Mouse (Mus musculus) heart, postnatal 36 days (tissue): ENCODE data around the gene Asxl1. TPM values are rescaled to one million over a fixed set of nuclear protein-coding genes. Genes with fewer than 3 reads are reported as not detected.
A peak's percentile ranks its signal among the peaks of the same experiment; 100 is the strongest.

Source experiments
- DNase-seq, 2 experiments: peaks; one replicate each; pipeline ENCODE4 v3.0.0; 2021 to 2022
- intact Hi-C: fragments of 180-260 bp; cut with DNase I; formaldehyde crosslinking; loops from one replicate; pipeline ENCODE4 v1.15.1; 2025
- total RNA-seq, 2 experiments: library from RNA; stranded (reverse); gene quantifications; 2 replicates each; pipeline ENCODE4 v1.2.3; 2021

Asxl1 gene
- total RNA-seq, result 10 to 100 TPM; 23.5 to 23.8 TPM

GRCm38 (mm10) chr2:153345454-153346220 is at the start of gene Asxl1:
Gene Asxl1, plus strand, starts transcription at chr2:153345829.
- peak; percentile 88 to 92 for DNase-seq
- intact Hi-C loops, result loop anchor here (2.0 to 5.0 kb wide), 3 partner anchors 47 to 183 kb away; partner anchors contain the start of gene Tm9sf4

GRCm38 (mm10) chr2:153297771-153298170 is 47.9 kb upstream of the Asxl1 start:
- intact Hi-C loops, result no loop called here
- DNase-seq, result no peak

- intact Hi-C loops, result no loop called here
- no peak for DNase-seq
Measured at GRCm38 (mm10) chr2:153298460-153298859, 47.2 kb upstream of the Asxl1 start.

DNA sequence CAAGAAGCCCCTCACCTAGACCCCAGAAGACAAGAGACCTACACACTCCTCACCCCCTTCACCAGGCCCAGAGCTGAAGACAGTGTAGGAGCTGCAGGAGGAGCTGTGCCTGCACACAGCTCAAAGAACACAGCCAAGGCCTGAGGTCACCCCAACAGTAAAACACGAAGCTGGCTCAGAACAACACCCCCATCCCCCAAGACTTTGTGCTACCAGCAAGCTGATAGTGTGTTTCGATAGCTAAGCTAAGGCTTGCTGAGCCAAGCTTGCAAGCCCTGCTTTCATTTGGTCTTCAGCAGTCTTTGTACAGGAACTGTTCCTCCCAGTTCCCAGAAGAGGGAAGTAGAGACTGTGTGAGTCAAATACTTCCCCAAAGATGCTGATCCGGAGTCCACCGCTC is 46.8 kb upstream of the Asxl1 start:
- intact Hi-C loops, result no loop called here
- peak in 1 of 2 experiments; percentile 6 for DNase-seq

DNA sequence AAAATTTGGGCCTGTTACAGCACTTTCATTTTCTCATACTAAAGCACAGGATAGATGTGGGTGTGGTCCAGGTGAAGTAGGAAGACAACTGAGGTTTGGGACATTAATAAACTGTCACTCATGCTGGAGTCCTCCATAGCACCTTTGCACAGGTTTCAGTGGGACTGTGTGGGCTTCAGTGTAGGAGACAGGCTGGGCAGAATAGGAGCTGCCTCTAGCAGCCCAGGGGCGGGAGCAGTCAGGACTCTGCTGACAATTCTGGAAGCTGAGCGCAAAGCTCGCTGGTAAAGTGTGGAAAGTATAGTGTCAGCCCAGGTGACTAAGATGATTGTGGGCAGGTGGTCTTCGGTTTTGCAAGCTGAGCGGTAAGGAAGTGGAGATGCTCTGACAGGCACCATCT is 44.5 kb upstream of the Asxl1 start:
- DNase-seq, result no peak
- intact Hi-C loops, result no loop called here

GRCm38 (mm10) chr2:153305240-153305639 is 40.4 kb upstream of the Asxl1 start:
- peak in 1 of 2 experiments; percentile 15 for DNase-seq
- intact Hi-C loops, result no loop called here

GRCm38 (mm10) chr2:153308586-153308985 is 37.0 kb upstream of the Asxl1 start:
- DNase-seq, result no peak
- intact Hi-C loops, result no loop called here

DNA sequence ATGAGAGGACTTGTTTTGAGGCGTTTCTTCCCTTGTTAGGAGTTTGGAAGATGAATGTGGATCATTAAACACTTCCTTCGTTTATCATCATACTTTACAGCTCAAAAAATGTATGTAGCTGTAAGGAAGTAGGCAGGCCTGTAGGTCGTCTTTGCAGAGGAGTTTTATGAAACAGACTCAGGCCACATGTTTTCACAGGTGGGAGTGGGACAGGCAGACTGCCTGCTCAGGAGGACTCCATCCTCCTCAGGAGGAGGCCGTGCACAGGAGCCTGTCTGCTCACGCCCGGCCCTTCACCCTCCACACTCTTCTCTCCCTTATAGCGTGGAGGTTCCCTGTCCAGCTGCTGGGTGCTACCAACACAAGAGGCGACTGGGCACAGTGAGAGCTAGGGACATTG is 36.5 kb upstream of the Asxl1 start:
- intact Hi-C loops, result no loop called here
- no peak for DNase-seq

GRCm38 (mm10) chr2:153310228-153310627 is 35.4 kb upstream of the Asxl1 start:
- intact Hi-C loops, result no loop called here
- DNase-seq, result no peak

GRCm38 (mm10) chr2:153312884-153313283 is 32.7 kb upstream of the Asxl1 start:
- no peak for DNase-seq
- intact Hi-C loops, result no loop called here

- intact Hi-C loops, result no loop called here
- DNase-seq, result no peak
Measured at GRCm38 (mm10) chr2:153318408-153318807, 27.2 kb upstream of the Asxl1 start.

DNA sequence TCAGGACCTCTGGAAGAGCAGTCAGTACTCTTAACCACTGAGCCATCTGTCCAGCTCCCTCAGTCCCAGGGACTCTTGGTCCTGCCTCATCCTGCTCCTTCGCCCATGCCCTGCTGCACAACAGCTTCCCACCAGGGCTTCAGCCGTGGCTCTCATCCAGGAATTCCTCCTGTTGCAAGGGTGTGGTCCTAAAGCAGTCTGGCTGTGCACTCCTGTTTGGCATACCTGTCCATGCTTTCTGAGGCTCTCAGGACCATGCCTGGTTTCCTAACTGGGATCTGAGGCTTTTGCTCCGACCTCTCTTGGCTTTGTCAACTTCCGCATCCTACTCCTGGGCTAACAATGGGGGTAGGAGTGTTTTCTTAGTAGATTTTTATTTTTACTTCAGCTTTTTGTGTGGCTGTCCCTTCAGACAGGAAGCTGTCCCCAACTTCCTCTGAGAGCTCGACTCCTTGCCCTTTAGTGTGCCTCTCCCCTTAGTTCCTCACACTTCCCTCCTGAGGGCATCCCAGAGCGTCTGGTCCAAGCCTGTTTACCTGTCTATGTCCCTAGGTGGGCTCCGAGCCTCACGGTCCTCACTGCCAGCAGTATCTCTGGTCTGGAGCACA is 26.5 kb upstream of the Asxl1 start:
- intact Hi-C loops, result no loop called here
- peak in 1 of 2 experiments; percentile 4 for DNase-seq

GRCm38 (mm10) chr2:153325706-153326376 is 19.8 kb upstream of the Asxl1 start:
- intact Hi-C loops, result no loop called here
- no peak for DNase-seq

DNA sequence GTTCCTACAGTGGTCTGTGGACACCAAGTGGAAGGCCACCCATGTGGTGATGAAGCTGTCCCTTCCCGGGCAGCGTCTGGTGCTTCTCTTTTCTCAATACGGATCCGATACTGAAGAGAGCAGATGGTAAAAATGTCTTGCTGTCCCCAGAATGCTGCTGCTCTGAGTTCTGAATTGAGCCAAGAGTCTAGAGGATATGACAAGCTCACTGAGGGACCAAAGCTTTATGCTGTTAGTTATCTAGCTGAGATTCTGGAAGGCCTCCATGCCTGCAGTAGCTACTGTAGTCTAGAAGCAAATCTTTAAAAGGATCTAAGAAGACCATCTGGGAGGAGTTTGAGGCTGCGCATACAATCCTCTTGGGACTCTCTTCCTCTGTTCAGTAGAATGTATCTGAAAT is 13.4 kb upstream of the Asxl1 start:
- intact Hi-C loops, result no loop called here
- DNase-seq, result no peak

DNA sequence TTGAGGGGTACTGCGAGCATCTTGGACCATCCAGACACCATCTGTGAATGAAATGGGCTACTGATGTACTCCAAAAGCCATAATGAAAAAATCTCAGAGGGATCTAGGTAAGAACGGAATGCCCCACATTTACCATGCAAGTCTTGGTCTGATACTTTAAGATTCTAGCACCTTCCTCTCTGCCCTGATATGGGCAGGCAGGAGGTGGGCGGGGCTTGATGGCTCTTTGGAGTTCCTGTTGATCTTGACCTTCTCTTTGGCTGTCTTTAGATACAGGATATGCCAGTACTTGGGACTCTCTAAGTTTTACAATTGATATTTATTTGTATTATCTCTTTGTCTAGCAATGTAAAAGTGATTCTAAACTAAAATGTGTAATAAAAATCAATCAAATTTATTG is 12.6 kb upstream of the Asxl1 start:
- no peak for DNase-seq
- intact Hi-C loops, result no loop called here

DNA sequence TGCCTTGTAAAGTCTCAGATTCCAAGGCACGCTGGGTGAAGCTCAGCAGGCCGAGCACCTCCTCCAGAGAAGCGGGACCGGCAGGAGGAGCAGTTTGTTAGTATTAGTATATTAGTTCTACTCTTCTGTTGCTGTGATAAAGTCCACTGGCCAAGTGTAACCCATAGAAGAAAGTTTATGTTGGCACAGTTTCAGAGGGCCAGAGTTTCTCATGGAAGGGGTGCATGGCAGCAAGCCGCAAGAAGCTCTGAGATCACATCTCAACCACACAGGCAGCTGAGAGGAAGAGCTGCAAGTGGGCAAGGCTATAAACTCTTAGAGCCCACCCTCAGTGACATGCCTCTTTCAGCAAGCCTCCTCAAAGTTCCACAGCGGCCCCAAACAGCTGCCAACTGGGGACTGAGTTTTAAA is 11.8 kb upstream of the Asxl1 start:
- intact Hi-C loops, result no loop called here
- no peak for DNase-seq

- intact Hi-C loops, result no loop called here
- DNase-seq, result no peak
Measured at GRCm38 (mm10) chr2:153334281-153334680, 11.3 kb upstream of the Asxl1 start.

DNA sequence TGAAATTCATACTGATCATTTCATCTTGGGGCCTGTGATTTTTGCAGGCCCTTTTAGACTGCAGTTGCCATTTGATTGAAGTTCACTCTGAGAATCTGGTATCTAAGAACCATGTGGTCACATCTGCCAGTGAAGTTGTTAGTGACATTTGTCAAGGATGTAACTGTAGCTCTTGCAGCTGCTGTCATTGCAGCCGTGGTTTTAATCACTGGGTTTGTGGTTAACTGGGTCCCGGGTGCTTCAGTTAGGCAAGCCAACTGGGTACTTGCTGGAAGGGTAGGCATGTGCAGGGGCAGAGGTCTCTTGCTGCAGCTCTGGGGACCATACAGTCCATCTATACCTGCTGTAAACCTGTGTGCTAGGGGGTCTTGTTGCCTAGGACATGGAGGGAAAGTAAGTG is 9.5 kb upstream of the Asxl1 start:
- intact Hi-C loops, result no loop called here
- no peak for DNase-seq

GRCm38 (mm10) chr2:153338361-153339350 is 7.0 kb upstream of the Asxl1 start:
- no peak for DNase-seq
- intact Hi-C loops, result no loop called here

GRCm38 (mm10) chr2:153342166-153342565 is 3.5 kb upstream of the Asxl1 start:
- intact Hi-C loops, result loop anchor here (5.0 kb wide), 1 partner anchor 100 kb away; the partner anchor contains the start of genes Plagl2 and Pofut1
- DNase-seq, result no peak
